Mouse (Mus musculus): ENCODE results near the gene Pla2g4e. TPM values are rescaled to one million over a fixed set of nuclear protein-coding genes. Genes with fewer than 3 reads are reported as not detected.
A peak's percentile ranks its signal among the peaks of the same experiment; 100 is the strongest.

Pla2g4e gene
- total RNA-seq, 4 experiments from 2014 or later: 0.35 to 1.3 (median 0.99) TPM

DNA sequence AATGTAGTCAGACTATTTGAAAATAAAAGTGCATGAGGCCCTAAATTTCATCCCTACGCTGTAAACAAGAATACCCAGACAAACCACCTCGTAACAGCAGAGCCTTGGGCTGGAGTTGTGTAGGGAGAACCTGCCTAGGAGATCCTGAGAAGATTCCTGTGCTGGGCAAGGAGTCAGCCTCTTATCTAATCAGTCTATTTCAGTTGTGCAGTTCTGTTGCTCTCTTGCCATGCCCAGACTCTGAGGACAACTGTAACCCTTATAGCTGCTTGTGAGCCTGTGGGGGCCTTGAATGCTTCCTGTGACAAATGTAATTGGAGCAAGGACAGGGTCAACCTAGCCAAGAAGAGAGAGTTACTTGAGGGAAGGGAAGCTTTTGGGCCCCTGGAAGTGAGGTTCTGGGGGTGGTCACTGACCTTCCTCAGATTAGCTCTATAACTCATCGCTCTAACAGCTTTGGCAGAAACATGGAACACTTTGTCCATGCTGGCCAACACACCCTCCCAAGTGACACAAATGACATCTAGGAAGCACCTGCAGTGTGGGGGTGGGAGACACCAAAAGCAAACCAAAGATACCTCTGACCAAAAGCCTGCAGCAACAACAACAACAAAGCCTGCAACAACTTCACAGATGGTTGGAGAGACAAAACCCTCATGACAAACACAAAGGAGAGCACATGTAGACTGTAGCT is 9.0 kb downstream of the Pla2g4e start:
- peak; percentile 33 for DNase-seq

DNA sequence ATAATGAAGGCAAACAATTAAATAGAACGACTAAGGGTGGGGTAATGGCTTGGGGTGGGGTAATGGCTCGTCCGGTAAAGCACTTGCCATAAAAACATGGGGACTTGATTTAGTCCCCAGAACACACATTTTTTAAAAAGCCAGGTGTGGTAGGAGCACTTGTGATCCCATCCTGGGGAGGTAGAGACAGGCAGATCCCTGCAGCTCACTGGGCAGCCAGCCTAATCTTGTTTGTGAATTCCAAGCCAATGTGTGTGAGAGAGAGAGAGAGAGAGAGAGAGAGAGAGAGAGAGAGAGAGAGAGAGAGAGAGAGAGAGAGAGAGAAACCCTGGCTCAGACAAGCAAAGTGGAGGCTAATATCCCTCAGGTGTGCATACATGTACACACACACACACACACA is 9.8 kb downstream of the Pla2g4e start:
- DNase-seq: no peak

GRCm38 (mm10) chr2:120231642-120232041 is 13.5 kb downstream of the Pla2g4e start:
- DNase-seq: no peak

- DNase-seq: no peak
Measured at GRCm38 (mm10) chr2:120214600-120214999, 30.5 kb downstream of the Pla2g4e start.

GRCm38 (mm10) chr2:120211448-120211847 is 33.7 kb downstream of the Pla2g4e start:
- no peak for DNase-seq

GRCm38 (mm10) chr2:120207926-120208325 is 37.2 kb downstream of the Pla2g4e start:
- DNase-seq: no peak

GRCm38 (mm10) chr2:120207028-120207427 is 38.1 kb downstream of the Pla2g4e start:
- no peak for DNase-seq

DNA sequence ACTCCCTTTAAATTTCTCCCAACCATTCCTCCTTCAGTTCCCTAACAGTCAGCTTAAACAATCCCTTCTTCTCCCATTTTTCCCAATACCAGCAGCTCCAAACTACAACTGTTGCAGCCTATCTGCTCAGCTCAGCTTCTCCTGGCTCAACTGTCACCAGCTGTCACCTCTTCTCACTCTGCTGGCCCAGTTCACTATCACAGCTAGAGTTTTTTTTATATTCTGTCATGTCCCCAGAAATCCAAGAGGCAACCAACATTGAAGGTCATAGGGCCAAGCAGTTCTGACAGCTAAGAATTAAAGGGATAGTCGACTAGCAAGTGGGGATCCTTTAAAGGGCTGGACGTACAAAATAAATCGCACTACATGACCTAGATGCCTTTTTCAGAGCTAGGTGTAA is 41.4 kb downstream of the Pla2g4e start:
- DNase-seq: no peak

DNA sequence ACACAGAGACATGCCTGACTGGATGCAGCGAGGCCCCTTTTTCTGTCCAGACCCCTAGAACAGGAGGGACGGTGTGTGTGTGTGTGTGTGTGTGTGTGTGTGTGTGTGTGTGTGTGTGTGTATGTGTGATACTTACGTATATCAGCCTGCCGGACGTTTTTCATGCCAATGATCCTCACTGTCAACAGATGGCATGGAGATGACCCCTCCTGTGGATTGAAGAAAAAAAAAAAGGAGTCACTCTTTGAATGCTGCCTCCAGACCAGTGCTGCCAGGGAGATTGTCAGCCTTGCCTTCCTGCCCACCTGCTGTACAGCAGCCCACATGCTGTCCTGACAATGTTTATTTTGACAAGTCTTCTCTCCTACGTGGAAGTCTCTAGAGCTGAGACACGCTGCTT is 45.1 kb downstream of the Pla2g4e start:
- DNase-seq: no peak

- DNase-seq: no peak
Measured at GRCm38 (mm10) chr2:120188174-120188573, 57.0 kb downstream of the Pla2g4e start.

DNA sequence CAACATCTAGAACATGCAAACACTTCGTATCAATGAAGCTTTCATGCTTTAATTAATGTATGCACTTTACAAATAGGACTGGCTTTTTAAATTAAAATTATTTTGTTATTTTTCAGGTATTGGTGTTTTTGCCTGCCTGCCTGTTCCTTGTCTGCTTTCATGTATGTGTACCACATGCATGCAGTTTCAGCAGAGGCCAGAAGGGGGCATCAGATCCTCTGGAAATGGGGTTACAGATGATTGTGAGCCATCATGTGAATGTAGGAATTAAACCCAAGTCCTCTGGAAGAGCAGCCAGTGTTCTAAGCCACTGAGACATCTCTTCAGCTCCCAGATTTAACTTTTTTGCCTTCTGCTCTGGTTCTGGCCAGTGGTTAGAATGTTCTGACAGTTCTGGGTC is 57.6 kb downstream of the Pla2g4e start:
- no peak for DNase-seq

DNA sequence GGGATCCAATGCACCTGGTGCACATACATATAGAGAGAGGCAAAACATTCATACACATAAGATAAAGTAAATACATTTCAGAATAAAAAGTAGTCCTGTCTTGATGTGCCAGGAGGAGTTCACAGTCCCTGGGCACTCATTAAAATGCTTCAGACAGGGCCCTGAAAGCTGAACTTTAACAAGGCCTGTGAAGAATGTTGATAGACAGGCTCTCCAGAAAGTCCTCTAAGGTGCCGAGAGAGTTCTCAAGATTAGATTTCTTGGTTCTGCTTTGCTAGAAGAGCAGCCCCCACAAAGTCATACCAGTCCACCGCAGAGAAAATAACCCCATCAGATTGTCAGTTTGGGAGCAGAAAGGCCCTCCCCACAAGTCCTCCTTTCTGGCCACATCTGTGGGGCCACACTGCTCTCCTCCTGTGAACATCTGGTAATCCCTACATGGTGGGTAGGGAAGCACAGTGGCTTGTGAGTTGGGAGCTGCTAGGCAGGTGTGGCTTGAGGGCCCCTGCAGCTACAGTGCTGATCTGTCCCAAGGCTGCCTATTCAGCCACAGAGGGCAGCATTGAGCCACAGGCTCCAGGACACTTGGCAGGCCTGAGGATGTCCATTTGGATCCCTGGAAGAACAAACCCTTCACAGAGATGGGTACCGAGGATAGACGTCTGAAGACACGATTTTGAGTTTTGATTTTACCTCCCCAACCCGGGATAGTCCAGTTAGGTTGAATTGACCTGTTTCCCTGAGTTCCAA is 59.4 kb downstream of the Pla2g4e start:
- DNase-seq: no peak

GRCm38 (mm10) chr2:120178936-120179335 is 66.2 kb downstream of the Pla2g4e start:
- DNase-seq: no peak

GRCm38 (mm10) chr2:120173718-120174117 is 71.4 kb downstream of the Pla2g4e start:
- DNase-seq: peak; percentile 26

GRCm38 (mm10) chr2:120171362-120171761 is 73.8 kb downstream of the Pla2g4e start:
- no peak for DNase-seq

DNA sequence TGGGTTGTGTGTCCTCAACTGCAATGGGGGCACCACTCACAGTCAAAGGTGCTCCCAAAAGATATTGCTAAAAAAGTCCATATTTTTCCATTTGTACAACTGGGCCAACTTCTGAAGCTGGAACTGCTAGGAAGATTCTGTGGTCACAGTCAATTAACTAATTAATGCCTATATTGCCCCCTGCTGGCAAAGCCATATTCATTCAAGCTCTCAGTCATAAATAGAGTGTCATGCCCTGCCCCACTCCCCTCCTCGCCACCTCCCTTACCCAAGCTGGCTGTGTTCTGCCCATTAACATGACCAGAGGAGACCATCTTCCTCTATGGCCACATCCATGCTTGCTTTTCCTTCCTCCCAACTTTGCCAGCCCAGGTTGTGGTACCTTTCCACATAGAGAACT is 74.4 kb downstream of the Pla2g4e start:
- no peak for DNase-seq

DNA sequence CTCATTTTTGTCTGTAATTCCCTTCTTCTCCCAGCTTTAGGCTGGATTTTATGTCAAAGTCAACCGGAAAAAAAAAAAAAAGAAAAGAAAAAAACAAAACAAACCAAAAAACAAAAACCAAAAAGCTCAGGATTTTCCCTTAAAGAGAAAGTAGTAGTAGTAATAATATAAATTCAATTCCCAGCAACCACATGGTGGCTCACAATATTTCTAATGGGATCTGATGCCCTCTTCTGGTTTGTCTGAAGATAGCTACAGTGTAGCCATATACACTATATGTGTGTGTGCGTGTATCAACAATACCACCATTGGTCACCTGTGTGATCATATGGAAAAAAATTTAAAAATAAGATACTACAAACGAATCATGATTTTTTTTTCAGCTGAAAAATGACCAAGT is 75.8 kb downstream of the Pla2g4e start:
- no peak for DNase-seq

- no peak for DNase-seq
Measured at GRCm38 (mm10) chr2:120167763-120168162, 77.4 kb downstream of the Pla2g4e start.

DNA sequence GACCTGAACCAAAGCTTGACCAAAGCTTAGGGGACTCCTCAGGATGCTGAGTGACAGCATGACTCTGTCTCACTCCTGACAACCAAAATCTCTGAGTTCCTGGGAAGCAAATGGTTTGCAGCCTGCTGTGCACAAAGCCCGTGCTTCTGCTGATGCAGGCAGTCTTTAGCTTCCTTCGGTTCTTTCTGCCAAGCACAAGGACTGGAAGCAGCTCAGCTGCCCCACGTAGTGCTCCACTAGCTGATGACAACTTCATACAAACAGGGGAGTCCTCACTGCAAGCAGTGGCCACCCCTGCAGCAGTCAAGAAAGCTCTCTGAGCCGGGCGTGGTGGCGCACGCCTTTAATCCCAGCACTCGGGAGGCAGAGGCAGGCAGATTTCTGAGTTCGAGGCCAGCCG is 79.7 kb downstream of the Pla2g4e start:
- no peak for DNase-seq

- DNase-seq: no peak
Measured at GRCm38 (mm10) chr2:120159434-120159833, 85.7 kb downstream of the Pla2g4e start.

DNA sequence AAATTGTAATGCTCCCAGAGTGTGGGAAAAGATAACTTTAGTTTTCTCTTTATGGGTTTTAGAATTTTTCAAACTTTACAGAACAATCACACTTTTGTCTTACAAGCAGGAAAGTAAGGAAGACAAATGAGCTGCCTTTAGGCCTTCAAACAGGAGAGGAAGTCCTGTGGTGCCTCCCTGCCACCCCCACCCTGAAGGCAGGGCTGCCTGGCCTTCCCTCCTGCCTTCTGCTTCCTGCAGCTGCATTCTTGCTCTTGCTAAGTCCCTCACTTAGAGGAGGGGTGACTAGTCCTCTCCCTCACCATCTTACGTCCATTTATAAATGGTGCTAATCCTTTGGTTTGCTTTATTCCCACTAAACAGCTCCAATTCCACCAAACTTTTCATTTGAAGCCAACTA is 86.3 kb downstream of the Pla2g4e start:
- no peak for DNase-seq

GRCm38 (mm10) chr2:120158016-120158415 is 87.1 kb downstream of the Pla2g4e start:
- DNase-seq: no peak

GRCm38 (mm10) chr2:120157606-120158005 is 87.5 kb downstream of the Pla2g4e start:
- no peak for DNase-seq

- DNase-seq: peak; percentile 98
Measured at GRCm38 (mm10) chr2:120154361-120154894, 90.7 kb downstream of the Pla2g4e start, which contains the start of gene Ehd4. Gene Ehd4, minus strand, starts transcription at chr2:120154606.
